Mouse (Mus musculus) heart, embryonic 14.5 days (tissue): Measurements from ENCODE around the gene Wbp2. TPM values are rescaled to one million over a fixed set of nuclear protein-coding genes. Genes with fewer than 3 reads are reported as not detected.

ENCODE experiments used
- ATAC-seq: fragments of 200-750 bp; cut with Nextera tagmentation; 2 replicates; pipeline ENCODE4 v1.8.0; 2017; ENCODE audit warnings: low read depth, moderate TSS enrichment; ENCODE audit not compliant: insufficient number of reproducible peaks, insufficient read depth, low FRiP score
- H3K27ac ChIP-seq, 2 experiments: fragments of 200-500 bp in 1 of 2; fragments of 300-500 bp in 1 of 2; sonication (generic) in 1 of 2; replicated peaks in 1 of 2; 2 replicates each; pipeline ENCODE4 v1.5.1; 2012 to 2014; ENCODE audit warnings: low read depth in 2 of 2, low read length in 2 of 2, control low read depth in 1 of 2, mild to moderate bottlenecking in 1 of 2, mixed read lengths in 1 of 2; ENCODE audit not compliant: control insufficient read depth in 1 of 2, insufficient read depth in 1 of 2
- H3K27me3 ChIP-seq: fragments of 300-500 bp; sonication (generic); 2 replicates; pipeline ENCODE4 v1.6.1; 2014; ENCODE audit warnings: mild to moderate bottlenecking, low read length, control low read depth; ENCODE audit not compliant: control insufficient read depth, insufficient read depth
- H3K36me3 ChIP-seq: fragments of 300-500 bp; sonication (generic); 2 replicates; pipeline ENCODE4 v1.6.1; 2014; ENCODE audit warnings: mild to moderate bottlenecking, control low read depth, low read length, mixed read lengths; ENCODE audit not compliant: control insufficient read depth, insufficient read depth
- H3K4me1 ChIP-seq, 2 experiments: fragments of 200-500 bp in 1 of 2; fragments of 300-500 bp in 1 of 2; sonication (generic) in 1 of 2; 2 replicates each; pipeline ENCODE4 v1.6.1; 2012 to 2014; ENCODE audit warnings: low read length in 2 of 2, control low read depth in 1 of 2, mixed read lengths in 1 of 2; ENCODE audit not compliant: control insufficient read depth in 2 of 2, insufficient read depth in 2 of 2
- H3K4me2 ChIP-seq: fragments of 300-500 bp; sonication (generic); 2 replicates; pipeline ENCODE4 v1.6.1; 2014; ENCODE audit warnings: mild to moderate bottlenecking, low read length
- H3K4me3 ChIP-seq, 2 experiments: fragments of 200-500 bp in 1 of 2; fragments of 300-500 bp in 1 of 2; sonication (generic) in 1 of 2; 2 replicates each; pipeline ENCODE4 v1.5.1; 2012 to 2014; ENCODE audit warnings: low read length in 2 of 2, mild to moderate bottlenecking in 2 of 2, control low read depth in 1 of 2, low read depth in 1 of 2, moderate library complexity in 1 of 2; ENCODE audit not compliant: control insufficient read depth in 1 of 2, insufficient read depth in 1 of 2
- H3K9ac ChIP-seq: fragments of 300-500 bp; sonication (generic); 2 replicates; pipeline ENCODE4 v1.6.1; 2014; ENCODE audit warnings: mild to moderate bottlenecking, low read length
- H3K9me3 ChIP-seq: fragments of 300-500 bp; sonication (generic); 2 replicates; pipeline ENCODE4 v1.6.1; 2016; ENCODE audit warnings: low read length, control low read depth; ENCODE audit not compliant: control insufficient read depth
- WGBS: fragments of 180-500 bp; shearing (Covaris S2); extraction: QIAGEN DNeasy Blood & Tissue Kit; methylation state at CpG from one replicate; pipeline ENCODE4 v1.1.7; 2014; 5-methylcytosine and 5-hydroxymethylcytosine counted together
- polyA plus RNA-seq: library from polyadenylated mRNA; unstranded; fragments of >200 nt; fragmentation: Nextera tagmentation; extraction: Ambion mirVana; gene quantifications from 2 replicates; pipeline ENCODE4 v1.2.1, GENCODE M21; 2014

The Wbp2 gene
- polyA plus RNA-seq, 1 experiment from 2014 or later = 139 TPM

GRCm38 (mm10) chr11:116084166-116084565 is 2.6 kb downstream of the Wbp2 start:
- H3K4me2 ChIP-seq = no peak overlapping the region
- no peaks in the 10 kb centered on the region for H3K9me3 ChIP-seq
- no peak overlapping the region for H3K4me3 ChIP-seq
- ATAC-seq = no peak
- H3K36me3 ChIP-seq = peaks cover 57% of the 10 kb centered on the region
- 85% methylated on average over 6 of the region's 6 CpGs for WGBS
- H3K4me1 ChIP-seq = peaks cover 8 to 17% of the 10 kb centered on the region in 2 experiments
- H3K27ac ChIP-seq = no peak overlapping the region
- no peak overlapping the region for H3K9ac ChIP-seq
- H3K27me3 ChIP-seq = no peaks in the 10 kb centered on the region

- H3K27me3 ChIP-seq = no peaks in the 10 kb centered on the region
- H3K4me2 ChIP-seq = no peak overlapping the region
- ATAC-seq = no peak
- no peaks in the 10 kb centered on the region for H3K9me3 ChIP-seq
- no peak overlapping the region for H3K4me3 ChIP-seq
- WGBS = 87% methylated on average over 14 of the region's 14 CpGs
- peaks cover 10 to 25% of the 10 kb centered on the region in 2 experiments for H3K4me1 ChIP-seq
- H3K27ac ChIP-seq = no peak overlapping the region
- H3K36me3 ChIP-seq = peaks cover 64% of the 10 kb centered on the region
- H3K9ac ChIP-seq = no peak overlapping the region
Observed at GRCm38 (mm10) chr11:116083096-116083672, 3.6 kb downstream of the Wbp2 start.

- no peak overlapping the region for H3K9ac ChIP-seq
- H3K4me1 ChIP-seq = peaks cover 18 to 35% of the 10 kb centered on the region in 2 experiments
- H3K4me2 ChIP-seq = no peak overlapping the region
- no peak for ATAC-seq
- H3K27ac ChIP-seq = no peak overlapping the region
- peaks cover 64% of the 10 kb centered on the region for H3K36me3 ChIP-seq
- H3K4me3 ChIP-seq = no peak overlapping the region
- H3K27me3 ChIP-seq = no peaks in the 10 kb centered on the region
- WGBS = 72% methylated on average over 6 of the region's 6 CpGs
- no peaks in the 10 kb centered on the region for H3K9me3 ChIP-seq
Observed at GRCm38 (mm10) chr11:116081081-116081480, 5.7 kb downstream of the Wbp2 start.

GRCm38 (mm10) chr11:116079511-116079910 is 7.3 kb downstream of the Wbp2 start:
- no peak overlapping the region for H3K4me2 ChIP-seq
- 78% methylated on average over 10 of the region's 10 CpGs for WGBS
- no peaks in the 10 kb centered on the region for H3K9me3 ChIP-seq
- no peak for ATAC-seq
- no peak overlapping the region for H3K4me3 ChIP-seq
- no peak overlapping the region for H3K27ac ChIP-seq
- no peaks in the 10 kb centered on the region for H3K27me3 ChIP-seq
- H3K36me3 ChIP-seq = peaks cover 60% of the 10 kb centered on the region
- H3K4me1 ChIP-seq = peaks cover 18 to 32% of the 10 kb centered on the region in 2 experiments
- no peak overlapping the region for H3K9ac ChIP-seq

GRCm38 (mm10) chr11:116078676-116079320 is 8.0 kb downstream of the Wbp2 start:
- WGBS = 47% methylated on average over 10 of the region's 10 CpGs
- Histone ChIP-seq H3K4me3 (no peak overlapping the region), H3K4me1 (peaks cover 18 to 37% of the 10 kb centered on the region in 2 experiments), H3K4me2 (no peak overlapping the region), H3K36me3 (peaks cover 53% of the 10 kb centered on the region), H3K27ac (peak overlapping the region in 1 of 2 experiments; percentile 44; a peak in 1 of 4 replicates), H3K27me3 (no peaks in the 10 kb centered on the region), H3K9ac (0 out of 2 replicates have a peak overlapping the region, but pooled peaks have one; percentile 21), H3K9me3 (no peaks in the 10 kb centered on the region)
- ATAC-seq = no peak

GRCm38 (mm10) chr11:116078221-116078620 is 8.6 kb downstream of the Wbp2 start:
- peaks cover 47% of the 10 kb centered on the region for H3K36me3 ChIP-seq
- ATAC-seq = no peak
- peak overlapping the region; percentile 58 for H3K9ac ChIP-seq
- H3K4me3 ChIP-seq = peak overlapping the region in 1 of 2 experiments; percentile 18; a peak in 1 of 4 replicates
- no peaks in the 10 kb centered on the region for H3K9me3 ChIP-seq
- H3K4me2 ChIP-seq = peak overlapping the region; percentile 54
- H3K4me1 ChIP-seq = peaks cover 18 to 37% of the 10 kb centered on the region in 2 experiments
- no peak overlapping the region for H3K27ac ChIP-seq
- H3K27me3 ChIP-seq = no peaks in the 10 kb centered on the region
- WGBS = 21% methylated on average over 16 of the region's 16 CpGs

- Histone ChIP-seq H3K4me2 (peak within 1 kb of the TSS; percentile 54), H3K9me3 (no peaks in the 10 kb centered on the region), H3K27me3 (no peaks in the 10 kb centered on the region), H3K4me1 (peaks cover 18 to 37% of the 10 kb centered on the region in 2 experiments), H3K9ac (peak within 1 kb of the TSS; percentile 58), H3K4me3 (peak within 1 kb of the TSS in 1 of 2 experiments; percentile 18; a peak in 1 of 4 replicates), H3K27ac (peak within 1 kb of the TSS in 1 of 2 experiments; percentile 44; a peak in 1 of 4 replicates), H3K36me3 (peaks cover 41% of the 10 kb centered on the region)
- ATAC-seq = peak; percentile 38
- 64% methylated on average over 22 of the region's 22 CpGs for WGBS
Observed at GRCm38 (mm10) chr11:116077446-116078204, 9.2 kb downstream of the Wbp2 start, which contains the start of gene Unc13d. TSS of gene Unc13d (minus strand) at chr11:116077961.
